Mouse (Mus musculus): ENCODE data around the gene I830077J02Rik.

DNA sequence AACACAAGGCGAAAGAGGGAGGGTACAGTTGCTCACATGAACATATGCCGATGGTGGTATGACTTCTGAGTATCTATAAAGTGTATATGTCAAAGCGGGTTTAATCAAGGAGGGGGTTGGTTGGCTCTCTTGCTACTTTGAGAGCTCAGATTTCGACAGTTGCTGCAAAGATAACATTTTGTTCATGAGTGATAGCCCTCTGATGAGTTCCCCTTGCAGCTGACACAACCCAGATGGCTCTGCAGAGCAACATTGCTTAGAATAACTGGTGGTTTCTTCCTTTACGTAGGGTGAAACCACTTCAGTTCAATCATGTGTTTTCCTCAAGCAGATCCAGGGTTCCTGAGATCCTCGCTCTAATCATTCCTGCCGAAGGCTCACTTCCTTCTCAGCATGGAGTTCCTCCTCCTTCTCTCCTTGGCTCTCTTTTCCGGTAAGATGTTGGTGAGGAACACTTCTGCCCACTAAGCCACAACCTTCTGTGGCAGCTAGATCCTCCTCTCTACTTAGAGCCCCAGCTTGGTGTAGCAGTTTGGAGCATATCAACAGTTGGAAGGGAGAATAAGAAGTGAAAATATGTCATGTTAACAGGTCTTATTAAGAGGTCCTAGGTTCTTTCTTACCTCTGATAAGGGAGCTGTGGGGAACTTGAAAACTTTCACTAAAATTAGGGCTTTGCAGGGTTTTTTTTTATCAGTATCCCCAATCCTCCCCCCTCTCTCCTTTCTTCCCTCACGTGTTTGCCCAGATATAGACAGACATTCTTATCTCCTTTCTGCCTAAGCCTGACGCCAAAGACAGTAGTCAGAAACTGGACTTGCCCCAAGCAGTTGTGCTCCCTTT, 18.4 kb downstream of the I830077J02Rik start:
- TF ChIP-seq POLR2A (IDR thresholded peaks at IDR 0.05; ENCODE audit: low read depth, low read length) (no peak), CTCF (conservative IDR thresholded peaks at IDR 0.05; ENCODE audit: insufficient read depth, insufficient read length, low read depth, low read length) (no peak)

All from kidney, adult 2 months (tissue).